Mouse (Mus musculus) E14TG2a.4 (cell line): ENCODE results near the gene Tmem210.
A peak's percentile ranks its signal among the peaks of the same experiment; 100 is the strongest.

Source experiments
- H3K27me3 ChIP-seq: 2 replicates; pipeline ENCODE4 v1.6.1; 2014; ENCODE audit warnings: low read length, control low read depth; ENCODE audit not compliant: insufficient read depth
- H3K36me3 ChIP-seq: 2 replicates; pipeline ENCODE4 v1.6.1; 2014; ENCODE audit warnings: low read length, control low read depth; ENCODE audit not compliant: insufficient read depth
- H3K4me1 ChIP-seq: replicated peaks from 2 replicates; pipeline ENCODE4 v1.6.1; 2014; ENCODE audit warnings: low read depth, low read length, control low read depth
- H3K4me3 ChIP-seq: replicated peaks from 2 replicates; pipeline ENCODE4 v1.5.1; 2014; ENCODE audit warnings: mild to moderate bottlenecking, low read length
- H3K9me3 ChIP-seq: 2 replicates; pipeline ENCODE4 v1.6.1; 2014; ENCODE audit warnings: low read length, control low read depth
- CTCF ChIP-seq: conservative IDR thresholded peaks from 2 replicates; pipeline ENCODE4 v1.5.1; 2014; ENCODE audit warnings: low read length
- NANOG ChIP-seq: IDR thresholded peaks from 2 replicates; pipeline ENCODE4 v1.6.1; 2014; ENCODE audit warnings: borderline replicate concordance, low read length, mixed read lengths
- POU5F1 ChIP-seq: IDR thresholded peaks from 2 replicates; pipeline ENCODE4 v1.6.1; 2014; ENCODE audit warnings: low read length, borderline replicate concordance

Gene Tmem210

DNA sequence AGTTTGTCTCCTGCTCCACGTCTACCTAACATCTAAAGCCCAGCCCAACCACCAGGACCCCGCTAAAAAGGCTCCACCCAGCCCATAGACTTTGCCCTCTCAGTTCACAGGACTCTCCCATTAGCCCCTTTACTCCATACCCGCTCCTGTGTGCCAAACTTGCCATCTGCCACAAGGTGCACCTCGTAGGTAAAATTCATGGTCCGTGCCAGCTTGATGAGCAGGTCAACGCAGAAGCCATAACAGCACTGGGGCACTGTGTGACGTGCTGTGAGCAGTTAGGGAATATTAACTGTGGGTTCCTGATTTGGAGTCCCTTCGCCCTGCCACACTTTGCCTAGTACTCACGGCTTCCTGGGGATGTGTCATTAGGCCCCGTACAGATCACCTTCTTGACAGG lies 10.1 kb downstream of the Tmem210 start:
- peaks cover 70% of the 10 kb centered on the region for H3K36me3 ChIP-seq

DNA sequence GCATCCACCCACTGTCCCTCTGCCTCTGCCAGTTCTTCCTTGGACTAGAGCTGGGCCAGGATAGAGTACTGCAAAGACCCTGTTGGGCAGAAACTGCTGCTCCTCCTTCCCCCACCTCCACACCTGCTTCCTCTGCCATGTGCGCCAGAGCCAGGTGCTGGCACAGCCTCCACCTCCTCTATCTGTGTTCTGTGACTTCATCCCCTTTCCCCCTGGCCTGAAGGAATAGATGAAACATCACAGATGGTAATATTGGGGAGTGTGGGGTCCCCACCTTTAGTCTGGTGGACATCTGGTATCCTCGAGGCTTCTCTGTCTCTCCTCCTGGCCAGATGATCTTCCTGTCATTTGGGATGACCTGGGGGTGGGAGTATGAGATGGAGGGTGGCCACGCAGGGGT lies 15.5 kb downstream of the Tmem210 start:
- peaks cover 67% of the 10 kb centered on the region for H3K36me3 ChIP-seq
- TF ChIP-seq NANOG (no peak), POU5F1 (no peak), CTCF (no peak)
- H3K4me3 ChIP-seq: no peak overlapping the region
- peaks cover 52% of the 10 kb centered on the region for H3K27me3 ChIP-seq
- H3K4me1 ChIP-seq: peaks cover 29% of the 10 kb centered on the region
- no peaks in the 10 kb centered on the region for H3K9me3 ChIP-seq

More for the DNA sequence above, 10.1 kb downstream of the Tmem210 start:
- Histone ChIP-seq H3K9me3 (no peaks in the 10 kb centered on the region), H3K27me3 (peaks cover 31% of the 10 kb centered on the region), H3K4me3 (no peak overlapping the region), H3K4me1 (peaks cover 43% of the 10 kb centered on the region)
- TF ChIP-seq POU5F1 (no peak), NANOG (no peak), CTCF (no peak)

DNA sequence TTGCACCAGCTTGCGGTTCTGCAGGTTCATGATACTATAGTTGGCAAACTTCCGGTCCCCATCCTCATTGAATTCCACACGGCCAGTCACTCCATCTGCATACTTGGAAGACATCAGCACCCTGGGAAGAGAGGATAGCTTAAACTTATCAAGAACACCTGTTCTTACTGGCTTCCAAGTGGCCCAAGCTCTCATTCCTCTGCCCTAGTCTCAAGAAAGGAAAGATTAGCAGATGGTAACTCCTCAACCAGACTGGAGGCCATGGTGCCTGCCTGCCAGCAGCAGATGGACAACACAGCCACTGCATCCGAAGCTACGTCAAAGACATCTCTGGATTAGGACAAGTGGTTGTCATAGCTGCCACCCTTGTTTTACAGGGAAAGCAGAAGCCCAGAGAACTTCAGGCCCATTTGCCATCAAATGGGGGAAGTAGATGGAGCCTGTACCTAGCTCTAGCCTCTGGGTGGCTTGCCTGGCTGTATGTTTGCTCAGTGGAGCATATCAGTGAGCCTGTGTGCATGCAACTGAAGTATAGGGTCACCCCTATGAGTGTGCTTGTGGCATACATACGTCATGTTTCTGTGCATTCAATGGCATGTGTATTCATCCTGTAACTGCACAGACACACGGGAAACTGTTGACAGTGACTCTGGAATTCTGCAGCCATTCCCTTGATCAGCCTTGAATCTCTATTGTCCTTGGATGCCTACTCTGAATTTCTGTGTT lies 16.1 kb downstream of the Tmem210 start:
- no peak overlapping the region for H3K4me3 ChIP-seq
- TF ChIP-seq POU5F1 (no peak), CTCF (no peak), NANOG (no peak)
- no peaks in the 10 kb centered on the region for H3K9me3 ChIP-seq
- H3K27me3 ChIP-seq: peaks cover 58% of the 10 kb centered on the region
- H3K36me3 ChIP-seq: peaks cover 72% of the 10 kb centered on the region
- peaks cover 34% of the 10 kb centered on the region for H3K4me1 ChIP-seq

DNA sequence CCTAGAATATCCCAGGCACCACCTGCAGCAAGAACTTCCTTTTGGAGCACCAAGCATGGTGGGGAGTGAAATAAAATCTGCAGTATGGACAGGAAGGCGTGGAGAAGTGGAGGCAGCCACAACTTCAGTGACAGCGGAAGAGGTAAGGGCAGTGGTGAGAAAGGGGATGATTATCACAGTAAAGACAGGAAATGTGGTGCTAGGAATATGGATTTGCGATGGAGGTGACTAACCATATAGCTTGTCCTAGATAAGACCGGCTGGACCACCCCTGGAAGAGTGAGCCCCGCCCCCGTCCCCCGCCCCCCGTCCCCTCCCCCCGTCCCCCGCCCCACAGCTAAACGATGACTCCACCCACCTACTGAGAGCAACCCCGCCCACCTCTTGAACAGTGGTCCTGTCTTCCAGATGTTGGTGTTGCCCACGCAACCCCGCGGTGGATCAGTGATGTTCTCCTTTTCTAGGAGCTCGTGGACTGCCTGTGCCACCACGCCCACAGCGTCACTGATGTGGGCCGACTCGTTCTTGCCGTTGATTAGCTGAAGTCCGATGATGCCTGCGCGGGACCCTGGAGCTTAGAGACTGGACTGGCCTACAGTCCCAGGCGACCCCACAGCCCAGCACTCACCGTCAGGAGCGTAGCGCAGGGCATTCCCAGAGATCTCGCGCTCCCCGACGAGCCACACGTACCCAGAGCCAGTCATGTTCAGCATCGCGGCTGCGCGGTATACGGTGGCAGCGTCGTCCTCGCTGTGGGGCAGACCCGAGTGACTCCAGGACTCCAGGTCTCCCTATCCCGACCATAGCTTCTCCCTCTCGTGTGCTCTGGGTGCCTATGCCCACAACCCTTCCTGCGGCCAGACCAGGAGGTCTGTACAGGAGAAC lies 17.0 kb downstream of the Tmem210 start:
- Histone ChIP-seq H3K27me3 (peaks cover 60% of the 10 kb centered on the region), H3K9me3 (no peaks in the 10 kb centered on the region), H3K4me3 (peak overlapping the region; percentile 76), H3K4me1 (peaks cover 36% of the 10 kb centered on the region), H3K36me3 (peaks cover 75% of the 10 kb centered on the region)
- no peak for TF ChIP-seq POU5F1
- TF ChIP-seq CTCF: no peak
- no peak for TF ChIP-seq NANOG

DNA sequence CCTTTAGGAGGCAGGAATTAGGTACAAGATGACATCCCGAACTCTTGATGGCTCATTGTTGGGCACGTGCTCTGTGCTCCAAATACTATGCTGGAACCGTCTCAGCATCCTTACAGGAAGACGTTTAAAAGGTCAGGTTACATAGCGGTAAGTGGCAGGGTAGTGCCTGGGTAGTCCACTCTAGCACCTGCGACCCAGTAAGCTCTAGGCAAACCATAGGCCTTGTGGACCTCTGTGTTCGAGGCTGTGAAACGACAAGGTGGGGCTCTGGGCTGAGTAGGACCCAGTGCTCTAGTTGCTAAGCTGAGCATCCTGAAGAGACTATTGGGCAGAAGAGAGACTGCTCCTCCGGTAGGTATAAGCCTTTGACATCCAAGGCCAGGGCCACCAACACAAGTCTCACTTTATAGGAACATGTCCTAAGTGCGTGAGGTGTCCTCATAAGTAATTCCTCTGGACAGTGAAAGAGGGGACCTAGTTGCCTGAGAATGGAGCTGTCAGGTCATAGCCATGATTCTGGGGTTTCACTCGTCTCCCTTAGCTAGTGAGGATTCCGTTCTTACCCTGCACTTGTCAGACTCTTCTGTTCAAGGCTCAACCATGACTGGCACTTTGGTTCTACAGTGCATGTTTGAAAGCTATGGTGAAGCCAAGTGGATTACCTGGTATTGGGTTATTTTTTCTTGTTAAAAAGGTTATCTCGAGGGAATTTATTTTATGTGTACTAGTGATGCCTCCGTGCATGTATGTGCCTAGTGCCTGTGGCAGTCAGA lies 17.8 kb downstream of the Tmem210 start:
- peak overlapping the region; percentile 76 for H3K4me3 ChIP-seq
- H3K4me1 ChIP-seq: peaks cover 43% of the 10 kb centered on the region
- H3K9me3 ChIP-seq: no peaks in the 10 kb centered on the region
- no peak for TF ChIP-seq POU5F1
- TF ChIP-seq NANOG: no peak
- H3K27me3 ChIP-seq: peaks cover 67% of the 10 kb centered on the region
- peaks cover 75% of the 10 kb centered on the region for H3K36me3 ChIP-seq

DNA sequence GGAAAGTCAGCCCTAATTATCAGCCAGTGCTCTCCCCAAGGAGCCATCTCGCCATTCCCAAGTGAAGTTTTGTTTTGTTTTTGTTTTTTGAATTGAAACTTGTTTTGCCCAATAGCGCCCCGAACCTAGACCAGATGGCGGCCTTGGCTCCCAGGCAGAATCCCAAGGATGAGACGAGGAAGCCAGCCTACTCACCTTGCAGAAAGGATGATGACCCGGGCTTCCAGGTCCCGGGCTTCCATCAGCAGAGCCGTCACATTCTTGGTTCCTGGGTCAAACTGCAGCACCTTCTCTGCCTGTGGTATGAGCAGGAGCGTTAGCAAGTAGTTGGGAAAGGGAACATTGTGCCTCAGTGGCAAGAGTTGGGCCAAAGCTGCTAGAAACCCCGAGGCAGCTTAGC lies 22.2 kb downstream of the Tmem210 start:
- peaks cover 73% of the 10 kb centered on the region for H3K27me3 ChIP-seq
- peak overlapping the region; percentile 86 for H3K4me3 ChIP-seq
- peaks cover 40% of the 10 kb centered on the region for H3K36me3 ChIP-seq
- no peak for TF ChIP-seq CTCF
- no peak for TF ChIP-seq POU5F1
- no peak for TF ChIP-seq NANOG
- H3K9me3 ChIP-seq: no peaks in the 10 kb centered on the region
- H3K4me1 ChIP-seq: peaks cover 49% of the 10 kb centered on the region

DNA sequence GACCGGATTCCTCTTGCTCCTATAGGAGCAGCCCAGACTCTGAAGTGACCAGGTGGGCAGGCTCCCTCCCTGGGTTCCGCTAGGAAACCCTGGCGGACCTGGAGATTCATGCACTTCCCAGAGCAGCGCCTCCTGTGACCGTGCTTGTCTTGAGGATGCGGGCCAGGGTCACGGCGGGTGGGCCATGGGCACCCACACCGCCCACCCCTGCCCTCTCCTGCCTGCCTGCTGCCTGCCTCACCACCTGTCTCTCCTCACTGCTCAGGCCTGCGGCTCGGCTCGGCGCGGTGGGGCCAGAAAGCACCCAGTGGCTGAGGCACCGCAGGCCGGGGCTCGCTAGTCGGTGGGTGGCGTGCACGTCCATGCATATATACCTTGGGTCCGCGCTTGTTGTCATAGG lies 23.0 kb downstream of the Tmem210 start:
- Histone ChIP-seq H3K27me3 (peaks cover 71% of the 10 kb centered on the region), H3K9me3 (no peaks in the 10 kb centered on the region), H3K4me1 (peaks cover 41% of the 10 kb centered on the region), H3K4me3 (peak overlapping the region; percentile 86), H3K36me3 (peaks cover 32% of the 10 kb centered on the region)
- TF ChIP-seq POU5F1 (no peak), CTCF (no peak), NANOG (no peak)

DNA sequence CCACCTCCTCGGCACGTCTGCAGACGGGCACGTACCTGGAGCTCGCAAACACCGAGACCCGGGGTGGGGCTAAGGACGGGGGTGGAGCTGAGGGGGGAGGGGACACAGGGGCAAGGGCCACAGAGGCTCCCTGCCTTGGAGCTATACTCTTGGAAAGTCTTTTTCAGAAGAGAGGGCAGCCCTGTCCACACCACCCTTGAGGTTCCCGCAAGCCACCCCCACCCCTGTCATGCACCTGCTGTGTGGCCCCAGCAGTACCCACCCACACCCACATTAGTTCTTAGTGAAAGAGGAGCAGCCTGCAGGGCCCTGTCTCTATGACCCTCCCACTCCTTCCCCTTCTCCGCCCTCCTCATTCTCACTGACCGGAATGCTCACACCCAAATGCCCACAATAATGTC lies 23.5 kb downstream of the Tmem210 start:
- Histone ChIP-seq H3K9me3 (no peaks in the 10 kb centered on the region), H3K4me3 (peak overlapping the region; percentile 86), H3K4me1 (peaks cover 41% of the 10 kb centered on the region), H3K36me3 (peaks cover 27% of the 10 kb centered on the region), H3K27me3 (peaks cover 70% of the 10 kb centered on the region)
- TF ChIP-seq NANOG: no peak
- TF ChIP-seq CTCF: no peak
- TF ChIP-seq POU5F1: no peak
